Mouse (Mus musculus) T-cell, adult 2 months (primary cell): ENCODE measurements around the gene Gpr176.
A peak's percentile ranks its signal among the peaks of the same experiment; 100 is the strongest.
"Not testable (repeated sequence)": the region's sequence is repeated elsewhere in the genome, so short reads cannot be mapped to it uniquely, and the experiment has no call there.

Source experiments
- DNase-seq: peaks from one replicate; pipeline ENCODE4 v3.0.0; 2022; ENCODE audit warnings: low spot score

The Gpr176 gene

DNA sequence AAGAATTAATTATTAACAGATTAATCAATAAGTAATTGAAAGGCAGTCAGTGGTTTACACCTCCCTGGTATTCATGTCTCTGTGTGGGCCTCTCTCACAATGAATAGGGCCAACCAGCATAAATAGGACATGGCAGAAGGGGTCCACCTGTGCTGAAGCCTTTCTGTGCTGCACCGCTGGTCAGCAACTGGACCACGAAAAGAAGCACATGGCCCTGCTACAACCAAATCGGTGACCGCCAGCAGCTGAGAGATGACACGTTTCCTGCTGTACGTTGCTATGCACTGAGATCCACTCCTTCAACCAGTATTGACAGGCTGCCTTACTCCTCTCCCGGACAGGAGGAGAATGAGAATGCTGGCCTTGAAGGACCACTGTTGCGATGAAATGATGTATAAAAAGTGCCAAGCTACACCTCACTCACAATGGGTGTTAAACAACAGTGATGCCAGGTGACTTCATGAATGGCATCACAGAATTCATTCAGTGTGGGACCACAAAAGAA is 72.1 kb downstream of the Gpr176 start:
- DNase-seq: no peak

- DNase-seq: no peak
Observed at GRCm38 (mm10) chr2:118299981-118300380, 73.2 kb downstream of the Gpr176 start.

GRCm38 (mm10) chr2:118298601-118299000 is 74.6 kb downstream of the Gpr176 start:
- DNase-seq: no peak

- DNase-seq: no peak
Observed at GRCm38 (mm10) chr2:118297966-118298365, 75.3 kb downstream of the Gpr176 start.

DNA sequence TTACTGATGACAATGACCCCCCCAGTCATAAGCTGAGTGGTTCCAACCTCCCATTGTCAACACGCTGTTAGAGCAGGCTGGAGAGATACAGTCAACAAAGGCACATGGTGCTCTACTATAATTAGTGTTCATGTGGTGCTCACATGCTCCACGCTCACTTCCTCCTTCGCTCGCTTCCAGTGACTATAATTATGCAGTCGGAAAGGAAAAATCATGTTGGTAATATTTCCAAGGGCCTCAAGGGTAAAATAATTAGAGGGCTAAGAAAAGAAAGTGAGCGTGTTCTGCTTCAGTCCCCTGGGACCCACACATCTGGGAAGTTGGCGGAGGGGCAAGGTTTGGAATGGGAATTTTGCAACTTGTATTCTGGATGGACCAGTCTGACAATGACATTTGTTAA is 77.7 kb downstream of the Gpr176 start:
- no peak for DNase-seq

GRCm38 (mm10) chr2:118293583-118293982 is 79.6 kb downstream of the Gpr176 start:
- DNase-seq: no peak

DNA sequence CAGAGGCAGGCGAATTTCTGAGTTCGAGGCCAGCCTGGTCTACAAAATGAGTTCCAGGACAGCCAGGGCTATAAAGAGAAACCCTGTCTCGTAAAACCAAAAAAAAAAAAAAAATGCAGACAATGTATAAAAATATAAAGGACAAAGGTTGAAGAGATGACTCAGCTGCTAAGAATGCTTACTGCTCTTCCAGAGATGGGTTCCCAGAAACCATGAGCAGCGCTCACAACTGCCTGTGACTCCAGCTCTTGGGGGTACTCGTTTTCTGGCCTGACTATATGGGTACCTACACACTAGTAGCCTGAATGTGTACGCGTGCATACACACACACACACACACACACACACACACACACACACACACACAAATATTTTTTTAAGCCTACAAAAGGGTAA is 84.2 kb downstream of the Gpr176 start:
- not testable (repeated sequence) for DNase-seq

- no peak for DNase-seq
Observed at GRCm38 (mm10) chr2:118288326-118289065, 84.7 kb downstream of the Gpr176 start.

DNA sequence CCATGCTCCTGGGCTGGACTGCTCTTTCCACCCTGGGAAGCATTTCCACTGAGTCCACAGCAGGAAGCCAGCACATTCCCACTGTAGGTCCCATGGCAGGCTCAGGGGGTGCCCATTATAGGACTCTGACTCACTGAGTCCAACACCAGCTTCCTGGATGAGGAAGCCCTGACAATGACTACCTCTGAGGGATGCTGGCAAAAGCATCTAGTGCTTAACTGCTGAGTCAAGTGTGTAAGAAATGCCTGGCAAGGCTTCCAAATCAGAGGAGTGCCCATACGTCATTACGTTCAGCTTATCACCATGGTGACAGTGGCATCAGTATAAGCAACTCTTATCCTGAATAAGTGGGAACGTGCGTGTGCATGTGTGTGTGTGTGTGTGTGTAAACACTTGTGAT is 85.5 kb downstream of the Gpr176 start:
- DNase-seq: no peak

- no peak for DNase-seq
Observed at GRCm38 (mm10) chr2:118282467-118282866, 90.8 kb downstream of the Gpr176 start.

- DNase-seq: no peak
Observed at GRCm38 (mm10) chr2:118278249-118278648, 95.0 kb downstream of the Gpr176 start.

DNA sequence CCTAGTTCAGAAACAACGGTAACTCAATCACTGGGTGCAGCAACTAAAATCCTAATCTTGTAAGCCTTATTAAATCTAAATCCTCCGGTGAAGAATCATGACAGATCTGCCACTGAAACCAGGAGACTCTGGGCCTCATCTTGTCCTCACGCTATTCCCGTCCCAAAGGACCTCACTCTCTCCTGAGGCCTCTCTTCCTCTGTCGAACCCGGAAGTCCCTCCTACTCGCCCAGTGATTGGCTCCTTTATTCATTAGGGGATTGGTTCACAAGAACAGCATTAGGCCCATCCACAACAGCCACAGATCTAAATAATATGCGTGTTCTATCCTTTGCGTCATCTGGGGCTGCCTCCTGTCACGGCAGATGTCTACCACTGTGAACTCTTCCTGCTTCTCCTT is 101.6 kb downstream of the Gpr176 start:
- DNase-seq: no peak

DNA sequence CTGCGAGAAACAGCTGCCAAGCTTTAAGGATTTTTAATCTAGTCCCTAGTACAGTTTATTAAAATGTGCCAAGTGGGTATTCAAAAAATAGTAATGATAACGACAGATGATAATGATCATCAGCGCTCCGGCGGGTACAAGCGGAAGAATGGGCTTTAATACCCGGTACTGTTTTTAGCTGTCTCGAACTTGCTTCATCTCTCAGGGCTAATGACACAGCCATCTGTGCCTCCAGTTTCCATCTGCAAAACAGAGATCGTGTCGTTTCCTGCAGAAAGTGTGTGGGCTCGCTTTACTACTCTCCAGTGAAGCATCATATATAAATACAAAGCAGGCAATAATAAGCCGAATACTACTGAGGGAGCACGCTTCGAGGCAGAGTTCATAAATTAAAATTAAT is 103.0 kb downstream of the Gpr176 start:
- DNase-seq: no peak

- no peak for DNase-seq
Observed at GRCm38 (mm10) chr2:118263914-118264201, 109.4 kb downstream of the Gpr176 start.

GRCm38 (mm10) chr2:118263151-118263913 is 109.9 kb downstream of the Gpr176 start:
- DNase-seq: peak; percentile 27

DNA sequence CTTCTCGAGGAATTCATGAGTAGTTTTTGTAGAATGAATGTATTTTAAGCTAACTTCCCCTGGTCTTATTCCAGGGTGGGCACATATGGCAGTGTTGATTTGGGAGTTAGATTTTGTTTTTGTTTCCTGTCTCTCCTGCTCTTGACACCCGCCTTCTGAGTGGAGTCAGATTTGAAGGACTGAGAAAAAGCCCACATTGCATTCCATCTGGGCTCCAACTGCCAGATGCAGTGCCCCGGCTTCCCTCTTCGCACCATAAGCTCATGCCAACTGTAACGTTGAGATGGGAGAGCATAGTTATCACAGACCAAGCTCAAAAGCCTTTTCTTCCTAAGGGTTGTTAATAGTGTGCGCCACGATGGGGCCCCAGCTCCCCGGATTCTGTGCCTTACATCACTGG is 110.5 kb downstream of the Gpr176 start:
- no peak for DNase-seq

DNA sequence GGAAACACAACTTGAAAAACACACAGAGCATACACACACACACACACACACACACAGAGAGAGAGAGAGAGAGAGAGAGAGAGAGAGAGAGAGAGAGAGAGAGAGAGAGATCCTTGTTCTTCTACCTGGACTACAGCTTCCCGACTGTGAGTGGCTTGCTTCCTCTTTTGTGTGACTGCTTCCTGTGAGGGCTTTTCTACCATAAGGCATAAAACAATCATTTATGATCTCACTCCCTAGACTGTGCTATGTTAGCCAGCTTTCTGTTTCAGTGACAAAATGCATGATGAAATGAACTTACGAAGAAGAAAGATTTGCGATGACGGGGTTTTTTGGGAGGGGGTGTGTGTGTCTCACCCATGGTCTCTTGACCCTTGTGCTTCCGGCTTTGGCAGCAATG is 113.5 kb downstream of the Gpr176 start:
- no peak for DNase-seq

- DNase-seq: no peak
Observed at GRCm38 (mm10) chr2:118257094-118257493, 116.1 kb downstream of the Gpr176 start.

DNA sequence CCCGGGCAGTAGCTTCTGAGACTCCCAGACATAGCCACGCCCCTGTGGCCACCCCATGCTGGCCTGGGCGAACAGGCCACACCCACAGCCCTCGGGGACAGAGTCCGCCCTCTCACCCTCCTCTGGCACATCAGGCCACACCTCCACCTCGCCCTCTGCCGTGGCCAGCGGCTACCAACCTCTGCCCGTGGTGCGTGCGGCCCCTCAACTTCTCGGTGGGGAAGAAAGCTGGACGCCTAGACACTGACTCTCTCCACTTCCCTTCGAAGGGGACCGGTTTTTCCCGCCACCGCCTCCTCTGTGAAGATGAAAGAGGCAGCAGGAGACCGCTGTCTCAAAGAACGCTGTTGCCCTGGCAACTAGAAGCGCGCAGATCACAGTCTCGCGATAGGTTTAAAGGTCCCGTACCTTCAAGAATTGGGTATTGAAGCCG is 116.6 kb downstream of the Gpr176 start, which contains the start of gene Fsip1:
Gene Fsip1 (minus strand): TSS at position 346 of the 433 bp plus-strand sequence.
- peak; percentile 87 for DNase-seq

- no peak for DNase-seq
Observed at GRCm38 (mm10) chr2:118254516-118254915, 118.7 kb downstream of the Gpr176 start.

DNA sequence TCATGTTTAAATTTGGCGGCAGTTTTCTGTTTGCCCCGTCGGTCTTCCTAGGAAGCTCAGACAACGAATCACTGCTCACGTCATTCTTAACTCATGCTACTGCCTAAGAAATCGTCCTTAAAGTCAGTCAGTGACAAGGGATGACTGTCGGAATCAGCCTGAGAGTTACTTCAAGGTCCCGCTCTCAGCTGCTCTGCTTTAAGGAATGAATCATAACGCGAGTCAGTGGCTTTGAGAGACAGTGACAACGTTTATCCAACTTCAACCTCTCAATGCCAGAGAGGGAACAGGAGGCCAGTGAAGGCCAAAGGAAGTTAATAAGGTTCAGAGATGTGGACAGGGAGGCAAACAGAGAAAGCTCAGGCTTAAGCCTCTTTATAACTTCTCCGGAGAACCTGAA is 124.3 kb downstream of the Gpr176 start:
- DNase-seq: no peak

DNA sequence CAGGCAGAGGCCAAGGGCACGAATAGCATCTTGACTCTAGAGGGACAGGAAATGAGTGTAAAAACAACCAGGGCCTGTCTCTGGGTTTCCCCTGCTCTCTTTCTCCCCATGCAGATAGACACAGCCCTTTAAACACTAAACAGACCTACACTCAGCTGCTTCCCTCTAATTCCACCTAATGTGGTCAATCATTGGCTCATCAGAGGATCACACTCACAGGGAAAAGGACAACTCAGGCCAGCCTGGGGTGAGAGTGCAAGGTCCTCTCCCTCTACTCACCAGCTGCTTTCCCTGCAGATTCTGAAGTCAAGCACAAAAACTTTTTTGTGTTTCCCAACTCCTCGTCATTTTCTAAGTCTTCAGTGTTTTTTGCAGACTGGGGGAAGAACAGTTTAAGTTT is 125.2 kb downstream of the Gpr176 start:
- no peak for DNase-seq

DNA sequence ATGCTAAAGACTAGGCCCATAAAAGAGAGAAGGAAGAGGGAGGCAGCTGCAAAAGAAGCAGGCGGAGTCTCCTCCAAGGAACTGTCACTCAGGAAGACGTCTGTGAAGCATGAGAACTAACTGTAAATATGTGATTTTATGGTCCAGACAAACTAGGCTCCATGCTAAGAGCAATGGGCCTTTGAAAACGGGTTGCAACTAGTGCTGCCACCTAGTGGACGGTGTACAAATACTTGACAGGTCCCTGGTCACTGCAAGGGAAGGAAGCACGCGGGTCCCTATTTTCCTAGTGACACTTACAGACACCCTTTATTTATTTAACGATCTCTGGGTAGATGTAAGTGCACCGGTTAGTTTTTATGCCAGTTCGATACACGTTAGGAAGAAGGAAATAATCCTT is 127.3 kb downstream of the Gpr176 start:
- peak; percentile 44 for DNase-seq
